Mouse (Mus musculus) gastrocnemius, adult 18-20 months (tissue): ENCODE measurements around the gene Gm27027. TPM values are rescaled to one million over a fixed set of nuclear protein-coding genes. Genes with fewer than 3 reads are reported as not detected.

Experiments used
- DNase-seq: peaks from one replicate; pipeline ENCODE4 v3.0.0; 2021; ENCODE audit warnings: low spot score
- long read RNA-seq, 2 experiments: library from polyadenylated mRNA; stranded (forward); transcript quantifications; one replicate each; pipeline ENCODE4 v2.0.0; 2021
- total RNA-seq, 2 experiments: library from RNA; stranded (reverse); gene quantifications; 2 replicates each; pipeline ENCODE4 v1.2.3; 2021

The Gm27027 gene
- under 1 TPM in 1 of 2 experiments, not detected in 1; 0.64 TPM for total RNA-seq
- long read RNA-seq, experiment 1, partial matches to known transcripts = 0 of 1 reads
- long read RNA-seq, experiment 1, other reads (novel, unspliced or antisense) = 1 of 1 reads
- long read RNA-seq, experiment 2, partial matches to known transcripts = 0 of 1 reads
- long read RNA-seq, experiment 2, other reads (novel, unspliced or antisense) = 1 of 1 reads

DNA sequence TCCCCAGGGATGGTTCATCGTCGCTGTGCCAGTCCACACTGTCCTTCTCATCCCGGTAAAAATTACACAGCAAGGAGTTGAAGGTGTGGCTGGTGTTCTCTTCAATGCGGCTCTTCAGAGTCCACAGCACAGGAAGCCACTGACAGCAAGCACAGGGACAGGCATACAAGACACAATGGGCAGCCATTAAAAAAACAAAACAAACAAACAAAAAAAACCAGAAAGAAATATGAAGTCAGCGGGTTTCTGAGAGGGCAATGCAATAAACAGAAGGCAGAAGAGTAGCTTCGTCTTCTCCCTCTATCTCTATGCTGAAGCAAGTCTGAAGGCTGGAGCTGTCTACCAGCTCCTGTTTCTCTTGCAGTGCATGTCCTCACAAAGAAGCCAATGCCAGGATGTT, at the start of gene Gm27027:
Gene Gm27027 (minus strand): TSS at position 101 of the 400 bp plus-strand sequence.
- no peak for DNase-seq

DNA sequence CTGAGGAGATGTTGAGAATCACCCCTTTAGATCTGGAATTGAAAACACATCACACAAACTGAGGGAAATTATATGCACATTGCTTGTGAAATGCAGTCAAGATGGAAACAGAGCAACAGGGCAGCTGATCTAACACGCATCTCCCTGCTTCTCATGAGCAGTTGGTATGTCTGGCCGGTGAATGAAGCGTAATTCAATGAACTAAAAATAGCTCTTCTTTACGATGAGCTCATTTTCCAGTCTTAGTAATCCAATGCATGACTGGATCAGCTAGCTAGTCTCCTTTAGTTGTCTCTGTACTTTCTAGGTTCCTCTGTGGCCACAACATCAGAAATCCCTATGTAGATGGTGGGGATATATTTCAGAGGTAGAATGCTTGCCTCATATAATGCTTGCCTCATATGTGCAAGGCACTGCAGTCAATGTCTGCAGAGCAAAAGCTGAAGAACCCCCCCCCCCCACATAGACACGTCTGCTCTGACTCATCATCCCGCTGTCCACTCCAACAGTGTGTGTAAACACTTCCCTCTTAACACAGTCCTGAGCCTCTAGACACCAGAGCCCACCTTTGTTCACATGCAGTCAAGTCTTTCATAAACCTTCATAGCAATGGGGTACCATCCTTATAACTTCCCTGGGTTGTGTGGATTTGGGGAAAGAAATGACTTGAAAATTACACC, 49.4 kb upstream of the Gm27027 start:
- DNase-seq = peak; percentile 17

DNA sequence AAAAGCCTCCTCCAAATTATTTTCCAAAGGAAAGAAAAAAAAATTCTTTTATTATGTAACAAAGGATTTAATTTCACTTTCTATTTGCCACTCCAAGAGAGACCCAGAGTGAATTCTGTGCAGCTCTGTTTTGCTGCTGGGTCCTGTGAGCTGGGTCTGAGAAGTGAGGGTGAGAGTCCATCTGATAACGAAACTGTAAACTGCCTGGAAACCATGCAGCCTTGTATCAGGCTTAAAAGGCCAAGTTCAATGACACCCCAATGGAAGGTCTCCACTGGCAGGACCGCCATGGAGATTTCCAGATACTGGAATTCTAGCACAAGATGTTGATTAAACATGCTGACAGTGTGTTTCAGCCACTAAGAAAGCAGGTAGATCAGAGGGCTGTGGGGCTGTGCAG, 48.0 kb upstream of the Gm27027 start:
- DNase-seq = no peak

DNA sequence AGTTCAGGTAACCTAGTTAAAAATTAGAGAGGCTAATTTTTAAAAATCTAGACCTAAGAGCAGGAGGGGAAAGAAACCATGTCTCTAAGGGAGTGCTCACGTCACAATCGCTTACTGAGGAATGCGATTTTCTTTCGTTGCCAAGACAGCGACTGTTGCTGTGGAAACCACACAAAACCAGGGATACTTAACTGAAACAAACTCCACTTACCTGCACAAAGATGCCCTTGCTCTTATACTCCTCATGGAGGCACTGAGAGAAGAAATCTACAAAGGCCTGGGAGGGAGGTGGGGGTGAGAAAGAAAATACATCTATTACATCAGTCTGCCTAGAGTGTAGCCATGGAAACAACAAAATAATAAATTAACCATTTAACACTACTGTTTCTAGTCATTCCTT, 47.5 kb upstream of the Gm27027 start:
- no peak for DNase-seq

DNA sequence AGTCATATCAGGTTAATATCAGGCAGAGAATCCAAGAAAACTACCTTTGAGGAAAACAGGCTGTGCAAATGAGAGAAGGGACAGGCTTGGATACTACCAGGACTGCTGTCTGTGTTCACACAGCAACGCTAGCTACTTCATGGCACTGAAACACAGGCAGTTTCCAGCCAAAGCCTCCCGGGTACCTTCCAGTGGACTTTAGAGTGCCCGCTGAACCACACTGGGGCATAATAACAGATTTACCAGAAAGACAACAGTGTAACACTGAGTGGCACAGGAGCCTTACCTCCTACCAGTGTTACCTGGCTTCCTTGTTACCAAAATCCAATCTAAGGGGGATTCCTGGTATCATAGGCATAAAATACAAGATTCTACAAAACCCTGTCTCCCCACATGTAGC, 46.3 kb upstream of the Gm27027 start:
- no peak for DNase-seq

DNA sequence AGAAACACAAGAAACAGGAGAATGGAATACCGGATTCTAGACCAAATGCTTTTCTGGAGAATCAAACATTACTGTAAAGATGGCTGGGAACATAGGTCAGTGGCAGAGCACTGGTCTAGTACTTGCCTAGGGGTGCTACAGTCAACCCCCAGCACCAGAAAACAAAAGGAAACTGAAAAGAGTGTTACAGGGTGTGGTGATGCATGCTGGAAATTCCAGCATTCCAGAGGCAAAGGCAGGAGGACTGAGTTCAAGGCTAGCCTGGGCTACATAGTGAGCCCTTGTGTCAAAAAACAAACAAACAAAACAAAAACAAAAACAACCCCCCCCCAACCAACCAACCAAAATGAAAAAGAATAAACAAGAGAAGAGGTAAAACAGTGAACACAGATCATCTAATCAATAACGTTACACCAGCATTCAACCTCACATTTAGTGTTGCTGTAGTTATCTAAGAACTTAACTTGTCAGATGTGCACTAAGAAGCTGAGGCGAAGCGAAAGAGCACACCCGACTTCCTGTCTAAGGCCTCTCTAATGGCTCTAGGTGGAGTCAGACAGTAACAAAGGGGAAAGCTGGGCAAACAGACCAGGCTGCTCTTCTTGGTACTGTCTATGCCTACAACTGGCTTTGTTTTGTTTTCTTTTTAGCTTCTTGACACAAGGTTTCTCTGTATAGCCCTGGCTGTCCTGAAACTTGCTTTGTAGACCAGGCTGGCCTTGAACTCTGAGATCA, 44.4 kb upstream of the Gm27027 start:
- DNase-seq = no peak

DNA sequence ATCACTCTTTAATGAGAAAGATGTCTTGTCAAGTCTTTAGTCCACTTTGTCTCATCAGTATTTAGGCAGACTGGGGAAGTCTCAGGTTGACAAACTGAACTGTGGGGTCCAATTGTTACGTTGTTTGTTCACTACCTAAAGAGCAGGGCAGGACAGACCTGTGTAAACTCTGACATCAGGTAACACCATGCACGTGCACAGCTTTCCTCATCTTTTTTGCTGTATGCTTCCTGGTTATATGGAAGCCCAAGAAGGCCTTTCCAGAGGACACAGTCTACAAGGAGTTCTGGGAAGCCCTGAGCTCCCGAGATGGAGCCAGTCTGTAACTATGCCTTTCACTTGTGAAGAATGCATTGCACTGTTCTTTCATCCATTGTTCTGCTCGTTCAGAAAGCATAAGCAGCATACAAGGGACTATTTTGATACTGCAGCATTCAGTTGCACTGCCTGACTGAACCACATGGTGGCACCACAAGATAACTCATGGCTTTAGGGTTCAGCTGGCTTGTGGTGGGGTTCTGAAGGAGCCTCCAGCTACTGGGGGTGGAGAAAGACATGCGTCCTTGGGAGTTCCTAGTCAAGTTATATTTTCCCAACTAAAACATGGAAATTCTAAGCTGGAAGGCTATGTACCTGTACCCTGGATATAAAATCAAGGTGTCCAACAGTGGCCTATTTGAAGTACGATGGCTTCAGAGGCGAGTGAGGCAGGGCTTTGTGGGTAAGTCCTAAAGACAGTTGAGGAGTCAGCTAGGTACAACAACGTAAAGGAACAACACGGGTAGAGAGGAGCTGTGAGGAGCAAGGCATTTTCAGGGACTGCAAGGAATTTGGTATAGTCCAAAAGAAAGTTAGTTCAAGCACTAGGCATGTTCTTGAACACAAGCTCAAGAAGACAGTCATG, 39.5 kb upstream of the Gm27027 start:
- DNase-seq = peak; percentile 68

DNA sequence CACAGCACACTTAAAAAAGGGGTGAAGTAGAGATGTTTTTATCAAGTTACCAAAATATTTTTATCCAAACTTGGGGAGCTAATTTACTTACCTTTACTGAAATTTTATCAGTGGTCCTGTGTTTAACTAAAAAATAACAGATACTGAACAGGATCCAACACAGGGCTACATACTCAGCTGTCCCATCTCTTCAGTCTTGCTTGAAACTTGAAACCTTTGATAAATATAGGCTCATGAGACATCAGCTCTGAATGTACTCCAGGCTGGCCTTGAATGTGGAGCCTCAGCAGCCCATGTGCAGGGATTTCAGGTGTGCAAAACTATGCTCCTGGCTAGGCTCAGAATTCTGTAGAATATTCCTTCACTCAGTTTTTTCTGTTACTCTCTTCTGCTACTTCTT, 34.4 kb upstream of the Gm27027 start:
- peak; percentile 25 for DNase-seq

DNA sequence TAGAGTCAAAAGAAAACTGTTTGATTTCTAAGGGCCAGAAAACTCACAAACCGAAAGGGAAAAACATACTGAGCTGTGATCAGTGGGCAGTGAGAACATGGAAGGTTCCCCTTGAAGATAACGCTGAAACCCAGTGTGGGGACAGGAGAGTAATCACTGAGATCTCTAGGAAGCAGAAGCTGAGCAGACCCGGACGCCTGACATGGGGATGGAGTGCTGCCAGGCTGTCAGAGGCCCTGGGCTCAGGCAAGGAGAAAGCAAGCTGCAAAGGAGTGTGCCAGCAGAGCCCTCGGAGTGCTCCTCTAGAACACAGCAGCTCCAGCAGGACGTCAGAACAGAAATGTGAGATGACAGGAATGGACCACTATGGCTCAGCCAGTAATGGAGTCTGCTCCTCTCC, 28.5 kb upstream of the Gm27027 start:
- no peak for DNase-seq

DNA sequence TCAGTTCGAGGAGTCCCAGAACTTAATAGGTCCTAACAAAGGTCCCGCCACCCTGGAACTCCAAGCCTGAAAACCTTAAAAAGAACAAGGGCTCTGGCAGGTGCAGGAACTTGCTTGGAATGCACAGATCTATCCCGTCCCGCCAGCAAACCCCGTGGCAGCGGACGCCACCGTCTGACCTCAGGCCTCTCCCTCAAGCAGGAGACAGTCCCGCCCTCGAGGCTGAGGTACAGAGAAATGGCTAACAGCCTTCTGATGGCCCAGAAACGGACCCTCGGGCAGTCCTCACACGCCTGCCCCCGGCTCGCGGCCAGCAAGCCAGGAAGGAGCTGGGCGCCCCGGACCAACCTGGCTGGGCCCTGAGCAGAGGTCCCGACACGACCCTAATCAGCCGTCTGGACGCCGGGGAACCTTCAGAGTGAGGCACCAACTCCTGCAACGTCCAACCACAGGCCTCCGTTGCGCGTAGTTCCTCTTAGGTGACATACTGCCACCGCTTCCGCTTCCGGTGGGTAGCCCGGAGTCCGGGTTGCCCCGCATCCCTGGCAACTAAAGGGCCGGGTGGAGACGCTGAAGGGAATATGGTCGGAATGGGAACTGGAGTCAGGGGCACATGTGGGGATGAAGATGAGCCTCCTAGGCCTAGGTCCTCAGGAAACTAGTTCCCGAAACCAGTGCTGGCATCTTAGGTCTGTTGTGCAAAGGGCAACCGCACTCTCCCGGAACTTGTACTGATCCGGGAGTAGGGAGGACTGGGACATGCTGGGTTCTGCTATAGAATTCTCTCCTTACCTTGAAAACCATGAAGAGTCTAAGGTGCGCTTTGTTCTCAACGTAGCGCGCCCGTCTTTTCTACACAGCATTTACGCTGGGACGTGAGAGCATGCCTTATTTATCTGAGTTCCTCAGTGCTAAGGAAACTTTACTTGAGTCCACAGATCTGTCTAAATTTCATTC, 14.5 kb upstream of the Gm27027 start, which contains the start of gene Alkbh3:
Gene Alkbh3 (minus strand): TSS at position 473 of the 957 bp plus-strand sequence.
- peak; percentile 92 for DNase-seq

DNA sequence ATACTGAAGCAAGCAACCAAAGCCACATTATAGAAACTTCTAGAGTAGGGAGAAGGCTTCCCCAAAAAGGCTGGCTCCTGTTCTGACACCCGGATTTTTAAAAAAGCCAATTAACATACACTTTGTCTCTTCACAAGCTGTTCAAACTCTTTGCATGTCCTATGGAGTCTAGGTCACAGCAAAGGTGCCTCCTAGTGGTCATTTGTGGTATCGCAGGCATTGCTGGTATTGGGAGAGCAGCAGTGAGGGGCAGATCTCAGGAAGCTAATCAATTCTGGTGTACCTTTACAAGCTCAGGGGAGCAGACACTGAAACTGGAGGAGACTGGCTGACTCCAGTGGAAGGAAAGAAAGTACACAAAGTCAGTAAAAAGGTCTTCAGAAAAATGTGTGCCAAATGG, 6.2 kb upstream of the Gm27027 start:
- DNase-seq = peak; percentile 84

DNA sequence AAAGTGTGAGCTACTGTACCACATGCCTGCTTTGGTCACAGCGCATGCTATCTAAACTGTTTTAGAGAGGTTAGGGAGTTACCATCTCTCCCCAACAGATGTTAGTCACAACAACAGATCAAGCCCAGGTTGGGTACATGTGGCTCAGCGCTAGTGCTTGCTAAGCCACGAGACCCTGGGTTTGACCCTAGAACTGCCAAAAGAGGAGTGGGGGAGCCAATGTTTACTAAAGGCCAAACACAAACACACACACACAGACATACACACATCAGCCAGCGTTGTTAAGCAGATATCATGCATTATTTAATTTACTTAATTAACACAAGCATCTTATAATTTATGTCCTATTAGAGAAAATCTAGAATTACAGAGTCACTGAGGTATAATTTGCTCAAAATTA, 5.8 kb upstream of the Gm27027 start:
- no peak for DNase-seq

DNA sequence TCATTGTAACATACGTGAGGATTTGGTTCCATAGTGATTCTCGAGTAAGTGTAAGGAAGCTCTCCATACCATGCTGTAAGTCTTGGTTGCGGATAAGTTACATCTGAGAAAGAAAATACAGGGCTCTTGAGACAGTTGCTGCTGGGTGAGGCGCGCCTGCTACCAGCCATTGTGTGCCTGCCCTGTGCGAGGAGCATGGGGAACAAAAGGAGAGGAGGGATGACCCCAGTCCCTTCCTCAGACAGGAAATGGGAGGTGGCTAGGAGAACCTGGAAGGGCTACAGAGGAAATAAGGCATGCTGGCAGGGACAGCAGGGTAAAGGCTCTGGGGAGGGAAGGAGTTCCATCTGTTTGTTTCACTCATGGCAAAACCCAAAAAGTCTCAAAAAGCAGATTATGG, 5.3 kb upstream of the Gm27027 start:
- no peak for DNase-seq

DNA sequence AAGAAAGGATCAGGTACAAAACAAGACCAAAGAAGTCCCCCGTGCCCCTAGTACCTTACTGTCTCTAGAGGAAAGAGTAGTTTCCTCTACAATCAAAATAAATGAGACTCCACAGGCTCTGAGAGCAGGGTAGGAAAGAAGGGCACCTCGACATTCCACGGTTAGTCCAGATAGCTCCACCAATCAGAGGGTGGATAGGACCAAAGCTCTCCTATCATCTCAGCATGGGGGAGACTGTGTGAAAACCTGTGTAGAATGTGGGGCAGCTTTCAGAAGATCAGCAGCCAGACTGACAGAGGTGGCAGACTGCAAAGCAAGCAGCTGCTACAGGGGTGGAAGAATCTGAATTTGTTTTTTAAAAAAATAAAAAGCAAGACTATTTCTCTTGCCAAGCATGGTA, 3.3 kb downstream of the Gm27027 start:
- DNase-seq = no peak

DNA sequence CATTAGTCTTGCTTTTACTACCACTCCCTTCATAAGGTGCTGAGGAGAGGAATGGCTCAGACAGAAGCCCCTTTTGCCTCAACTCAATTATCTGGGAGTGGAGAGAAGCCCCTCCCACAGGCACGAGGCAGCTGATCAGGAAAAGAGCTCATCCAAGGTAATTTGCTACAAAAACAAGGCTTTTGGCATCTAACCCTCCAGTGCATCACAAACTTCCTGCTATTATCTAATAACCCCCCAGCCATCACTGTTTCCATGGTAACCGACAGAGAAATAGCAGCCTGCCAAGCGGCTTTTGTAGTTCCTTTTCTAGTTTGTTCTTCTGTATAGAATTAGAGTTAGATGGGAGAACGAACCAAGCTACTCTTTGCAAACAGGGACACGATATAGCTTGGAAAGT, 3.9 kb downstream of the Gm27027 start:
- DNase-seq = no peak

DNA sequence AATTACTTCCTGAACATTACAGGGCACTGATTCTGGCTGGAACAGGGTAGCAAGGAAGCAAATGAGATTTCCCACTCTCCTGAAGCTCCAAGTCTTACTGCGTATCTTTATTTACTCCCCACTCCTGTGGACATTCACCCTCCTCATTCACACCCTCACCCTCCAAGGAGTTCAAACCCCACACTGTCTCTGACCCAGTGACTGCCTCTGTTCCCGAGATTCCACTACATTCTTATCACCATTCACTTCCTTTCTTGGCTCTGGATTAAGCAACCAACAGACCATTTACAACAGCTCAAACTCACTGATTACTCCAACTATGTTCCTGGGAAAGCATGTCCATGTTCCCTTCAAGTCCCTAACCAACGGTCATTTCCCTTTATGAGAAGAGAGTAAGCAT, 4.8 kb downstream of the Gm27027 start:
- DNase-seq = no peak

DNA sequence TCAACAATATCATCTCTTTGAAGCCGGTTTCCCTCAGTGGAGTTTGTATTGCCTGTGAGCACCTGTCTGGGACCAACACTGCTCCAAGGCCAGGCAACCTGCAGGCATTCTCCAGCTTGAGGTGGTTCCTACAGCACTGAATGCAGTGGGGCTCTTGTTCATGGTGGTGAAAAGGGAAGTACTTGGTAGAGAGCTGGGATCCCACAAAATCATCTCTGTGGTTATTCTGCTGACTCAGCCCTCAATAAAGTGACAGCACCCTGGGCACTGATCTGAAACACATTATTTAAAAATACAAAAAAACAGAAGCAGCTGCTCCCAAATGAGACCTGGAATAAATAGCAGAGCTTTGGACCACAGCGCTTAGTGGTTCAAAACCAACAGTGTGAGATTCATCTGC, 7.7 kb downstream of the Gm27027 start:
- no peak for DNase-seq

DNA sequence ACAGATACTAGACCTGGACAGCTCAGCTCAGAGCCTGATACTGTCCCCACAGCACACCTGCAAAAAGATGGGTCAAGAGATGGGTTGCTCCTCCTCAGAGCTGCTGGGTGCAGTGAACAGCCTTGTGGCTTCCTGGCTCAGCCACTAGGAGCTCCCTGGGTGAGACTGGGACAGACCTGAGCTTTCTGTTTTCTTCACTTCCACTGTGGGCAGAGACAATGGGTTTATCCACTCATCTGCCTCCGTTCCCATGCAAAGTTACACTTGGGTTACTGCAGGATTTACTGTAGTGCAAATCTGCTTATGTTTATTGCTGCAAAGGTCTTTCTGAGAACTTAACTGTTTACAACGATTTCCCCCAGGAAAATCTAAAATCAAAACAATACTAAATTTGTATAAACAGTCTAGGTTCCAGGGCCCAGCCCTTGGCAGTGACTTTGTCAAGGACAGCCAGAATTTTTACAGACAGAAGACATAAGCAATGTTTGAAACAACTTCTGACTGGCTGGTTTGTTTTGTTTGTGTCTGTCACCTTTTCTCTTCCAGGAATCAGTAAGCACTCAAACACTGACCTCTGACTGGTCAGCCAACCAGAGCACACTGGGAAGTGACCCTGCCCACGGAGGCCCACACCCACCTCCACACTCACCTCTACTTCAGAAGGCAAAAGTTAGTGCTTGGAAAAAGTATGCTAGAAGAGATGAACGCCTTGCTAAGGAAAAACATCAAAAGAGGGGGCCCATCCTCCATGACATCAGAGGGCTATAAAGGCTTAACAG, 13.5 kb downstream of the Gm27027 start:
- no peak for DNase-seq

DNA sequence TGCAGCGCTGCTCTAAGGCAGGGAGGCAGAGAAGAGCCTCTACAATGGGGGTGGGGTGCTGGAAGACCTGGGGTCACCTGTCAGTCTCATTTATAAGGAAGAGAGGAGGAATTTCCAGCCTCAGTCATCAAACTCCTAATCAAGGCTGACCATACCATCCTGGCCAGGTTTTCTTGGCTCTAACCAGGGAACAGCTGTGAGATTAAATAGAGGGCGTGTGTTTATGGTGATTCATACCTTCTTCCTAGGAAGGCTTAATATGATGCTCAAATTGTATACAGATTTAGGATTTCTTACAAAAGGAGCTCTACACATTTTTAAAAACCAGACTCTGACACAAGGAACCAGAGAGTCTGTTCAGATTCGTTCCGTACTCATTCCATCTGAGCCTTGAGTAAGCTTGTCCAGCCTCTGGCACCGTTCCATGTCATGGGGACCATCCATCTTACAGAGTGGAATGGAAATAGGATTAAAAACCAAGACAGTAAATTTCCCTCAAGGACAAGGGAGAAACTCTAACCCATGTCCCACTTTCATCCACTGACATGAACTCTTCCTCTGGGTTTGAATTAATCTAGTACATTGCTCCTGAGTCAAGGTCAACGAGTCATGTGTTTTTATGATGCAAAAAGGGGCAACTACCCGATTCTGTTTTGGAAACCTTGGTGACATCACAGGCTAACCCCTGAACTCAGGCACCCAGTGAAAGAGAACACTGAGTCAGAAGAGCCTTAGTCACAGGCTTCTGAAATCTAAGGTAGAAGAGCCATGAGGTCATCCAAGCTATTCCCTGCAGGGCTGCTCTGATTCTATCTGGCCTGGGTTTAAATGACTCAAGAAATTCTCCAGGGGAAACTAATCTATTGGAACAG, 16.7 kb downstream of the Gm27027 start:
- no peak for DNase-seq
